Mouse (Mus musculus) ES-E14 (cell line): ENCODE results near the gene Tmem59l.

Source experiments
- CHD2 ChIP-seq: IDR thresholded peaks from 2 replicates; pipeline ENCODE4 v1.6.1; 2014; ENCODE audit warnings: mild to moderate bottlenecking, low read depth, low read length, inconsistent platforms
- HCFC1 ChIP-seq: IDR thresholded peaks from 2 replicates; pipeline ENCODE4 v1.6.1; 2012; ENCODE audit warnings: low read length, inconsistent platforms, borderline replicate concordance; ENCODE audit not compliant: insufficient read depth
- ZC3H11A ChIP-seq: IDR thresholded peaks from 2 replicates; pipeline ENCODE4 v1.6.1; 2012; ENCODE audit warnings: low read depth, mild to moderate bottlenecking, inconsistent platforms, low read length, borderline replicate concordance
- ZNF384 ChIP-seq: IDR thresholded peaks from 2 replicates; pipeline ENCODE4 v1.6.1; 2012; ENCODE audit warnings: low read depth, low read length, inconsistent platforms

DNA sequence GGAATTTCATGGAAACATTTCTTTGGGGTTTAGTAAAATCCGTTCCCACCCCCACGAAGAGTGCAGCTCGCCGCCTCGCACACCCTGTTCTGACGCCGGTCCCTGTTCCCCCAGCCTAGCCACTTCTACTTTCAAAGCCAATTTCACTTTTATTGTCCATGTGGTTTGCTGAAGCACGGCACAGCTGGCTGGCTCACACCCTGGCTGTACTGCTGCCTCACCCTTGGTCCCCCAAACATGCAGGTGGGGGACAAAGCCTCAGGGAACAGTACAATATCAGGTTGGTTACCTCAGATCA is 24.7 kb downstream of the Tmem59l start:
- TF ChIP-seq HCFC1 (no peak), ZC3H11A (no peak), ZNF384 (no peak), CHD2 (no peak)
